Mouse (Mus musculus) embryonic facial prominence, embryonic 13.5 days (tissue): ENCODE data around the gene Defb15. TPM values are rescaled to one million over a fixed set of nuclear protein-coding genes. Genes with fewer than 3 reads are reported as not detected.
"Not testable (repeated sequence)": the region's sequence is repeated elsewhere in the genome, so short reads cannot be mapped to it uniquely, and the experiment has no call there.

Experiments used
- ATAC-seq: fragments of 200-750 bp; cut with Nextera tagmentation; 2 replicates; pipeline ENCODE4 v1.8.0; 2017; ENCODE audit warnings: low read depth; ENCODE audit not compliant: insufficient number of reproducible peaks, insufficient read depth, low FRiP score, low TSS enrichment
- H3K27ac ChIP-seq: fragments of 300-500 bp; sonication (generic); 2 replicates; pipeline ENCODE4 v1.5.1; 2015; ENCODE audit warnings: moderate library complexity, mild to moderate bottlenecking, inconsistent platforms
- H3K27me3 ChIP-seq: fragments of 300-500 bp; sonication (generic); 2 replicates; pipeline ENCODE4 v1.6.1; 2015; ENCODE audit warnings: mild to moderate bottlenecking, inconsistent platforms
- H3K36me3 ChIP-seq: fragments of 300-500 bp; sonication (generic); 2 replicates; pipeline ENCODE4 v1.6.1; 2015; ENCODE audit warnings: mild to moderate bottlenecking, inconsistent platforms
- H3K4me1 ChIP-seq: fragments of 300-500 bp; sonication (generic); 2 replicates; pipeline ENCODE4 v1.6.1; 2015; ENCODE audit warnings: inconsistent platforms
- H3K4me2 ChIP-seq: fragments of 300-500 bp; sonication (generic); 2 replicates; pipeline ENCODE4 v1.6.1; 2015; ENCODE audit warnings: moderate library complexity, mild to moderate bottlenecking, inconsistent platforms
- H3K4me3 ChIP-seq: fragments of 300-500 bp; sonication (generic); 2 replicates; pipeline ENCODE4 v1.5.1; 2015; ENCODE audit warnings: mild to moderate bottlenecking, inconsistent platforms
- H3K9ac ChIP-seq: fragments of 300-500 bp; sonication (generic); 2 replicates; pipeline ENCODE4 v1.6.1; 2015; ENCODE audit warnings: mild to moderate bottlenecking, inconsistent platforms
- H3K9me3 ChIP-seq: fragments of 300-500 bp; sonication (generic); 2 replicates; pipeline ENCODE4 v1.6.1; 2016; ENCODE audit warnings: inconsistent platforms
- WGBS: fragments of 180-500 bp; shearing (Covaris S2); methylation state at CpG from one replicate; pipeline ENCODE4 v1.1.7; 2015; ENCODE audit warnings: mixed read lengths; 5-methylcytosine and 5-hydroxymethylcytosine counted together
- polyA plus RNA-seq: library from polyadenylated mRNA; unstranded; fragments of >200 nt; fragmentation: Nextera tagmentation; extraction: Ambion mirVana; gene quantifications from 2 replicates; pipeline ENCODE4 v1.2.1, GENCODE M21; 2015

Defb15 gene
- polyA plus RNA-seq, result not detected in 2 replicates

- Histone ChIP-seq H3K36me3 (no peaks in the 10 kb centered on the region), H3K9ac (no peak within 1 kb of the TSS), H3K4me3 (no peak within 1 kb of the TSS), H3K4me2 (no peak within 1 kb of the TSS), H3K9me3 (no peaks in the 10 kb centered on the region), H3K27me3 (no peaks in the 10 kb centered on the region), H3K4me1 (no peaks in the 10 kb centered on the region), H3K27ac (no peak within 1 kb of the TSS)
- no peak for ATAC-seq
- 89% methylated on average over 6 of the region's 6 CpGs for WGBS
These were observed at the start of gene Defb15 for GRCm38 (mm10) chr8:21932610-21933009. TSS of gene Defb15 (minus strand) at chr8:21932710.

GRCm38 (mm10) chr8:21981664-21982337 lies 49.3 kb upstream of the Defb15 start:
- Histone ChIP-seq H3K36me3 (no peaks in the 10 kb centered on the region), H3K9ac (no peak overlapping the region), H3K4me2 (no peak overlapping the region), H3K4me3 (no peak overlapping the region), H3K9me3 (no peaks in the 10 kb centered on the region), H3K27ac (no peak overlapping the region), H3K4me1 (no peaks in the 10 kb centered on the region), H3K27me3 (no peaks in the 10 kb centered on the region)
- WGBS, result 64% methylated on average over 8 of the region's 8 CpGs
- no peak for ATAC-seq

GRCm38 (mm10) chr8:21978193-21978592 lies 45.7 kb upstream of the Defb15 start:
- H3K4me2 ChIP-seq, result no peak overlapping the region
- H3K9ac ChIP-seq, result no peak overlapping the region
- H3K27ac ChIP-seq, result no peak overlapping the region
- WGBS, result 40% methylated on average over 4 of the region's 4 CpGs
- no peaks in the 10 kb centered on the region for H3K36me3 ChIP-seq
- H3K4me3 ChIP-seq, result no peak overlapping the region
- no peaks in the 10 kb centered on the region for H3K9me3 ChIP-seq
- no peak for ATAC-seq
- H3K27me3 ChIP-seq, result no peaks in the 10 kb centered on the region
- no peaks in the 10 kb centered on the region for H3K4me1 ChIP-seq

GRCm38 (mm10) chr8:21969475-21969874 lies 37.0 kb upstream of the Defb15 start, which contains the start of gene Ccdc70:
TSS of gene Ccdc70 (plus strand) at chr8:21969775.
- Histone ChIP-seq H3K4me3 (no peak within 1 kb of the TSS), H3K9ac (no peak within 1 kb of the TSS), H3K4me2 (no peak within 1 kb of the TSS), H3K9me3 (no peaks in the 10 kb centered on the region), H3K4me1 (no peaks in the 10 kb centered on the region), H3K36me3 (no peaks in the 10 kb centered on the region), H3K27me3 (no peaks in the 10 kb centered on the region), H3K27ac (no peak within 1 kb of the TSS)
- ATAC-seq, result no peak
- WGBS, result 90% methylated on average over 3 of the region's 3 CpGs

GRCm38 (mm10) chr8:21966646-21967045 lies 34.1 kb upstream of the Defb15 start:
- Histone ChIP-seq H3K27ac (no peak overlapping the region), H3K4me1 (no peaks in the 10 kb centered on the region), H3K4me3 (no peak overlapping the region), H3K4me2 (no peak overlapping the region), H3K27me3 (no peaks in the 10 kb centered on the region), H3K9ac (no peak overlapping the region), H3K9me3 (no peaks in the 10 kb centered on the region), H3K36me3 (no peaks in the 10 kb centered on the region)
- no peak for ATAC-seq
- WGBS, result 63% methylated on average over 1 of the region's 1 CpGs

GRCm38 (mm10) chr8:21958414-21958813 lies 25.9 kb upstream of the Defb15 start, which contains the start of gene Fam90a1a:
TSS of gene Fam90a1a (plus strand) at chr8:21958714.
- H3K27ac ChIP-seq, result no peak within 1 kb of the TSS
- no peaks in the 10 kb centered on the region for H3K27me3 ChIP-seq
- ATAC-seq, result no peak
- no peak within 1 kb of the TSS for H3K4me2 ChIP-seq
- H3K4me3 ChIP-seq, result no peak within 1 kb of the TSS
- no peaks in the 10 kb centered on the region for H3K4me1 ChIP-seq
- H3K36me3 ChIP-seq, result no peaks in the 10 kb centered on the region
- H3K9me3 ChIP-seq, result no peaks in the 10 kb centered on the region
- H3K9ac ChIP-seq, result no peak within 1 kb of the TSS
- 82% methylated on average over 2 of the region's 2 CpGs for WGBS

- no peak overlapping the region for H3K9ac ChIP-seq
- no peaks in the 10 kb centered on the region for H3K36me3 ChIP-seq
- ATAC-seq, result no peak
- H3K27me3 ChIP-seq, result no peaks in the 10 kb centered on the region
- no peaks in the 10 kb centered on the region for H3K9me3 ChIP-seq
- no peak overlapping the region for H3K4me3 ChIP-seq
- H3K4me2 ChIP-seq, result no peak overlapping the region
- no peaks in the 10 kb centered on the region for H3K4me1 ChIP-seq
- WGBS, result 79% methylated on average over 3 of the region's 3 CpGs
- H3K27ac ChIP-seq, result no peak overlapping the region
These were observed 23.8 kb upstream of the Defb15 start for GRCm38 (mm10) chr8:21956336-21956735.

- no peaks in the 10 kb centered on the region for H3K9me3 ChIP-seq
- H3K36me3 ChIP-seq, result no peaks in the 10 kb centered on the region
- H3K4me3 ChIP-seq, result no peak overlapping the region
- no peak overlapping the region for H3K27ac ChIP-seq
- ATAC-seq, result no peak
- no peaks in the 10 kb centered on the region for H3K4me1 ChIP-seq
- 3% methylated on average over 9 of the region's 9 CpGs for WGBS
- no peaks in the 10 kb centered on the region for H3K27me3 ChIP-seq
- no peak overlapping the region for H3K9ac ChIP-seq
- H3K4me2 ChIP-seq, result no peak overlapping the region
These were observed 22.8 kb upstream of the Defb15 start for GRCm38 (mm10) chr8:21955321-21955720.

- Histone ChIP-seq H3K9me3 (no peaks in the 10 kb centered on the region), H3K4me1 (no peaks in the 10 kb centered on the region), H3K36me3 (no peaks in the 10 kb centered on the region), H3K9ac (no peak overlapping the region), H3K4me2 (no peak overlapping the region), H3K27ac (no peak overlapping the region), H3K4me3 (no peak overlapping the region), H3K27me3 (no peaks in the 10 kb centered on the region)
- ATAC-seq, result no peak
- whole genome bisulfite sequencing, result 59% methylated on average over 9 of the region's 9 CpGs
These were observed 15.0 kb upstream of the Defb15 start for GRCm38 (mm10) chr8:21947311-21948017.

- Histone ChIP-seq H3K4me3 (no peak within 1 kb of the TSS), H3K36me3 (no peaks in the 10 kb centered on the region), H3K27me3 (no peaks in the 10 kb centered on the region), H3K9me3 (no peaks in the 10 kb centered on the region), H3K27ac (no peak within 1 kb of the TSS), H3K9ac (no peak within 1 kb of the TSS), H3K4me1 (no peaks in the 10 kb centered on the region), H3K4me2 (no peak within 1 kb of the TSS)
- WGBS, result 75% methylated on average over 6 of the region's 6 CpGs
- ATAC-seq, result no peak
These were observed 14.0 kb upstream of the Defb15 start, which contains the start of gene Defb13 for GRCm38 (mm10) chr8:21946462-21946861. TSS of gene Defb13 (plus strand) at chr8:21946762.

GRCm38 (mm10) chr8:21938052-21938451 lies 5.5 kb upstream of the Defb15 start, which contains the start of gene Defb35:
TSS of gene Defb35 (plus strand) at chr8:21938352.
- not testable (repeated sequence) for ATAC-seq
- 85% methylated on average over 4 of the region's 4 CpGs for WGBS

GRCm38 (mm10) chr8:21930754-21931153 lies 1.8 kb downstream of the Defb15 start:
- not testable (repeated sequence) for H3K4me1 ChIP-seq, H3K9ac ChIP-seq, ATAC-seq, H3K9me3 ChIP-seq, H3K4me2 ChIP-seq, H3K27me3 ChIP-seq, H3K4me3 ChIP-seq, H3K27ac ChIP-seq, H3K36me3 ChIP-seq
- 79% methylated on average over 3 of the region's 3 CpGs for WGBS

More at GRCm38 (mm10) chr8:21938052-21938451, 5.5 kb upstream of the Defb15 start, which contains the start of gene Defb35:
- not testable (repeated sequence) for H3K27ac ChIP-seq, H3K27me3 ChIP-seq, H3K4me3 ChIP-seq, H3K4me2 ChIP-seq, H3K36me3 ChIP-seq, H3K9ac ChIP-seq, H3K4me1 ChIP-seq, H3K9me3 ChIP-seq
